Mouse (Mus musculus): ENCODE measurements at regions not wholly inside any gene's neighbourhood (a gene's known extent, or its start where the extent isn't known, plus 50 kb on each side); places are given as distances from the start of the nearest gene placed in this dataset.

GRCm38 (mm10) chr12:96117553-96117952 is 425.5 kb downstream of the Flrt2 start:
- Histone ChIP-seq H3K9me3 (no peaks in the 10 kb centered on the region), H3K27me3 (no peaks in the 10 kb centered on the region), H3K4me3 (replicated peaks) (no peak overlapping the region), H3K4me1 (replicated peaks) (peaks cover 7% of the 10 kb centered on the region; the same call in 1 of the 2 replicates), H3K27ac (no peak overlapping the region), H3K36me3 (no peaks in the 10 kb centered on the region), H3K4me2 (replicated peaks) (no peak overlapping the region), H3K9ac (replicated peaks) (no peak overlapping the region)
- 91% methylated on average over 3 of the region's 3 CpGs for WGBS
- no peak for ATAC-seq

GRCm38 (mm10) chr12:96124156-96124931 is 432.3 kb downstream of the Flrt2 start:
- no peaks in the 10 kb centered on the region for H3K27me3 ChIP-seq
- no peaks in the 10 kb centered on the region for H3K36me3 ChIP-seq
- peak; percentile 67 for ATAC-seq
- 37% methylated on average over 2 of the region's 2 CpGs for WGBS
- no peaks in the 10 kb centered on the region for H3K4me1 ChIP-seq (replicated peaks)
- no peak overlapping the region for H3K27ac ChIP-seq
- H3K9ac ChIP-seq (replicated peaks), result no peak overlapping the region
- H3K4me2 ChIP-seq (replicated peaks), result no peak overlapping the region
- H3K9me3 ChIP-seq, result no peaks in the 10 kb centered on the region
- no peak overlapping the region for H3K4me3 ChIP-seq (replicated peaks)

- no peak overlapping the region for H3K9ac ChIP-seq (replicated peaks)
- no peaks in the 10 kb centered on the region for H3K36me3 ChIP-seq
- H3K4me1 ChIP-seq (replicated peaks), result peaks cover 10% of the 10 kb centered on the region
- H3K27ac ChIP-seq, result no peak overlapping the region
- no peaks in the 10 kb centered on the region for H3K27me3 ChIP-seq
- H3K4me3 ChIP-seq (replicated peaks), result no peak overlapping the region
- ATAC-seq, result peak; percentile 76
- no peak overlapping the region for H3K4me2 ChIP-seq (replicated peaks)
- 26% methylated on average over 4 of the region's 4 CpGs for WGBS
- H3K9me3 ChIP-seq, result no peaks in the 10 kb centered on the region
Measured at GRCm38 (mm10) chr12:96129870-96130454, 437.9 kb downstream of the Flrt2 start.

- ATAC-seq, result peak; percentile 90
- Histone ChIP-seq H3K4me2 (replicated peaks) (no peak overlapping the region), H3K36me3 (no peaks in the 10 kb centered on the region), H3K4me1 (replicated peaks) (peaks cover 10% of the 10 kb centered on the region), H3K27me3 (no peaks in the 10 kb centered on the region), H3K4me3 (replicated peaks) (no peak overlapping the region), H3K9ac (replicated peaks) (no peak overlapping the region), H3K9me3 (no peaks in the 10 kb centered on the region), H3K27ac (no peak overlapping the region)
- WGBS, result 41% methylated on average over 9 of the region's 9 CpGs
Measured at GRCm38 (mm10) chr12:96130796-96131512, 438.9 kb downstream of the Flrt2 start.

GRCm38 (mm10) chr12:96134136-96134535 is 442.1 kb downstream of the Flrt2 start:
- H3K4me2 ChIP-seq (replicated peaks), result no peak overlapping the region
- no peak for ATAC-seq
- H3K36me3 ChIP-seq, result no peaks in the 10 kb centered on the region

GRCm38 (mm10) chr12:96141748-96142147 is 449.7 kb downstream of the Flrt2 start:
- Histone ChIP-seq H3K4me1 (replicated peaks) (no peaks in the 10 kb centered on the region), H3K9ac (replicated peaks) (no peak overlapping the region), H3K4me3 (replicated peaks) (no peak overlapping the region), H3K36me3 (no peaks in the 10 kb centered on the region), H3K27me3 (no peaks in the 10 kb centered on the region), H3K27ac (no peak overlapping the region), H3K9me3 (no peaks in the 10 kb centered on the region), H3K4me2 (replicated peaks) (no peak overlapping the region)
- no peak for ATAC-seq
- WGBS, result 41% methylated on average over 2 of the region's 2 CpGs

More at GRCm38 (mm10) chr12:96134136-96134535, 442.1 kb downstream of the Flrt2 start:
- 82% methylated on average over 5 of the region's 5 CpGs for WGBS
- peaks cover 10% of the 10 kb centered on the region for H3K4me1 ChIP-seq (replicated peaks)
- H3K9ac ChIP-seq (replicated peaks), result no peak overlapping the region
- no peaks in the 10 kb centered on the region for H3K9me3 ChIP-seq
- H3K4me3 ChIP-seq (replicated peaks), result no peak overlapping the region
- H3K27me3 ChIP-seq, result no peaks in the 10 kb centered on the region
- no peak overlapping the region for H3K27ac ChIP-seq

- H3K27me3 ChIP-seq, result no peaks in the 10 kb centered on the region
- 85% methylated on average over 3 of the region's 3 CpGs for WGBS
- no peak overlapping the region for H3K4me2 ChIP-seq (replicated peaks)
- H3K4me1 ChIP-seq (replicated peaks), result no peaks in the 10 kb centered on the region
- ATAC-seq, result no peak
- no peak overlapping the region for H3K4me3 ChIP-seq (replicated peaks)
- no peaks in the 10 kb centered on the region for H3K36me3 ChIP-seq
- no peak overlapping the region for H3K9ac ChIP-seq (replicated peaks)
- no peak overlapping the region for H3K27ac ChIP-seq
- H3K9me3 ChIP-seq, result no peaks in the 10 kb centered on the region
Measured at GRCm38 (mm10) chr12:96154095-96154494, 462.1 kb downstream of the Flrt2 start.

GRCm38 (mm10) chr12:96167551-96167950 is 475.5 kb downstream of the Flrt2 start:
- Histone ChIP-seq H3K4me2 (replicated peaks) (no peak overlapping the region), H3K27ac (no peak overlapping the region), H3K9ac (replicated peaks) (no peak overlapping the region), H3K36me3 (no peaks in the 10 kb centered on the region), H3K4me1 (replicated peaks) (no peaks in the 10 kb centered on the region), H3K27me3 (no peaks in the 10 kb centered on the region), H3K4me3 (replicated peaks) (no peak overlapping the region), H3K9me3 (no peaks in the 10 kb centered on the region)
- no peak for ATAC-seq
- WGBS, result 95% methylated on average over 1 of the region's 1 CpGs

DNA sequence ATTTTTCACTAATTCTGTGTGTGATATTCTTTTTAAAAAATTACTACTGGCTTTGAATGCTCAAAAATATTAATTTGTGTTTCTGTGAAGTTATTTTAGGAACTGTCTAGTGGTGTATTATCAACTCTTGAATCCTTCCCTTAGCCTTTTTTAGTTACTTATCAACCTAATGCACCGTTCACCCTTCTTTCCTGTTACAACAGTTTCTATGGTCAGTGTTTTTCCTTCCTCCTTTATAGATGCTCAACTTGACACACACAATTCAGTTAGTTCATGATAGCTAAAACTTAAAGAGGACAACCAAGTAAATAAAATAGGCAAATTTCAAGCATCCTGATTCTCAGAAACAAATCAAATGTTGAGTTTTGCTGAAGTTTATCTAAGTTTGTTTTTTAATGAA is 506.9 kb downstream of the Flrt2 start:
- 77% methylated on average over 1 of the region's 1 CpGs for WGBS
- H3K4me1 ChIP-seq (replicated peaks), result no peaks in the 10 kb centered on the region

DNA sequence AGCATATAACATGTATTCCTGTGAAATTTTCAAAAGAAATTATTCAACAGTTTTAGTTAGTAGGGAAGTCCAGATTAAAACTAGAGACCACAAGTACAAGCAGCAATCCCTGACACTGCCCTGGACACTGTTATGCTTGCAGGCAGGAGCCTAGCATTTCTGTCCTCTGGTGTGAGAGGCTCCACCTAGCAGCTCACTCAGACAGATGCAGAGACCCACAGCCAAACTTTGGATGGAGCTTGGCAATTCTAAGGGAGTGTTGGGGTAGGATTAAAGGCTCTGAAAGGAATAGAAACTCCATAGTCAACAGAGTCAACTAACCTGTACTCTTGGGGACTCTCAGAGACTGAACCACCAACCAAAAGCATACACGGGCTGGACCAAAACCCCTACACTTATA is 509.8 kb downstream of the Flrt2 start:
- WGBS, result 95% methylated on average over 1 of the region's 1 CpGs
- no peaks in the 10 kb centered on the region for H3K4me1 ChIP-seq (replicated peaks)
- ATAC-seq, result no peak

More for the DNA sequence above, 506.9 kb downstream of the Flrt2 start:
- Histone ChIP-seq H3K27me3 (no peaks in the 10 kb centered on the region), H3K27ac (no peak overlapping the region), H3K4me3 (replicated peaks) (no peak overlapping the region), H3K9ac (replicated peaks) (no peak overlapping the region), H3K4me2 (replicated peaks) (no peak overlapping the region), H3K9me3 (no peaks in the 10 kb centered on the region), H3K36me3 (no peaks in the 10 kb centered on the region)
- no peak for ATAC-seq

GRCm38 (mm10) chr12:96226446-96226845 is 534.4 kb downstream of the Flrt2 start:
- Histone ChIP-seq H3K9ac (replicated peaks) (no peak overlapping the region), H3K9me3 (no peaks in the 10 kb centered on the region), H3K4me1 (replicated peaks) (no peaks in the 10 kb centered on the region), H3K27ac (no peak overlapping the region), H3K4me2 (replicated peaks) (no peak overlapping the region), H3K4me3 (replicated peaks) (no peak overlapping the region), H3K36me3 (no peaks in the 10 kb centered on the region), H3K27me3 (no peaks in the 10 kb centered on the region)
- WGBS, result 83% methylated on average over 1 of the region's 1 CpGs
- no peak for ATAC-seq

More for the DNA sequence above, 509.8 kb downstream of the Flrt2 start:
- no peak overlapping the region for H3K27ac ChIP-seq
- no peaks in the 10 kb centered on the region for H3K36me3 ChIP-seq
- H3K27me3 ChIP-seq, result no peaks in the 10 kb centered on the region
- no peak overlapping the region for H3K4me2 ChIP-seq (replicated peaks)
- H3K4me3 ChIP-seq (replicated peaks), result no peak overlapping the region
- no peaks in the 10 kb centered on the region for H3K9me3 ChIP-seq
- no peak overlapping the region for H3K9ac ChIP-seq (replicated peaks)

- Histone ChIP-seq H3K36me3 (no peaks in the 10 kb centered on the region), H3K4me3 (replicated peaks) (no peak overlapping the region), H3K9me3 (no peaks in the 10 kb centered on the region), H3K27ac (no peak overlapping the region), H3K4me2 (replicated peaks) (no peak overlapping the region), H3K27me3 (no peaks in the 10 kb centered on the region), H3K9ac (replicated peaks) (no peak overlapping the region), H3K4me1 (replicated peaks) (no peaks in the 10 kb centered on the region)
- ATAC-seq, result no peak
- WGBS, result 95% methylated on average over 3 of the region's 3 CpGs
Measured at GRCm38 (mm10) chr12:96228714-96229113, 536.7 kb downstream of the Flrt2 start.

Measured in midbrain, embryonic 13.5 days (tissue).